Mouse (Mus musculus): ENCODE data around the gene Olfr51.

- TF ChIP-seq POLR2A (IDR thresholded peaks at IDR 0.05; ENCODE audit: control insufficient read depth, extremely low read depth, insufficient read depth, low read length, poor library complexity) (no peak), CTCF (IDR thresholded peaks at IDR 0.05; ENCODE audit: borderline replicate concordance, control insufficient read depth, extremely low read depth, insufficient read depth, low read length, poor library complexity) (no peak)
Observed at GRCm38 (mm10) chr11:51032851-51033250, 29.5 kb downstream of the Olfr51 start.
